Mouse (Mus musculus) midbrain, embryonic 13.5 days (tissue): ENCODE results near the gene Ppp1r36. TPM values are rescaled to one million over a fixed set of nuclear protein-coding genes. Genes with fewer than 3 reads are reported as not detected.
A peak's percentile ranks its signal among the peaks of the same experiment; 100 is the strongest.

Experiments used
- ATAC-seq: fragments of 200-750 bp; cut with Nextera tagmentation; 2 replicates; pipeline ENCODE4 v1.8.0; 2017; ENCODE audit warnings: mild to moderate bottlenecking, moderate TSS enrichment, moderate library complexity
- H3K27ac ChIP-seq: fragments of 300-500 bp; sonication (generic); 2 replicates; pipeline ENCODE4 v1.5.1; 2015; ENCODE audit warnings: inconsistent platforms, mild to moderate bottlenecking, moderate library complexity
- H3K27me3 ChIP-seq: fragments of 300-500 bp; sonication (generic); 2 replicates; pipeline ENCODE4 v1.6.1; 2015; ENCODE audit warnings: mild to moderate bottlenecking, inconsistent platforms
- H3K36me3 ChIP-seq: fragments of 300-500 bp; sonication (generic); 2 replicates; pipeline ENCODE4 v1.6.1; 2015; ENCODE audit warnings: mild to moderate bottlenecking, inconsistent platforms
- H3K4me1 ChIP-seq: fragments of 300-500 bp; sonication (generic); replicated peaks from 2 replicates; pipeline ENCODE4 v1.6.1; 2015; ENCODE audit warnings: inconsistent platforms
- H3K4me2 ChIP-seq: fragments of 300-500 bp; sonication (generic); replicated peaks from 2 replicates; pipeline ENCODE4 v1.6.1; 2015; ENCODE audit warnings: moderate library complexity, mild to moderate bottlenecking, inconsistent platforms
- H3K4me3 ChIP-seq: fragments of 300-500 bp; sonication (generic); replicated peaks from 2 replicates; pipeline ENCODE4 v1.5.1; 2015; ENCODE audit warnings: mild to moderate bottlenecking, inconsistent platforms
- H3K9ac ChIP-seq: fragments of 300-500 bp; sonication (generic); replicated peaks from 2 replicates; pipeline ENCODE4 v1.6.1; 2015; ENCODE audit warnings: mild to moderate bottlenecking, inconsistent platforms
- H3K9me3 ChIP-seq: fragments of 300-500 bp; sonication (generic); 2 replicates; pipeline ENCODE4 v1.6.1; 2016; ENCODE audit warnings: mild to moderate bottlenecking, inconsistent platforms
- WGBS: fragments of 180-500 bp; shearing (Covaris S2); methylation state at CpG from one replicate; pipeline ENCODE4 v1.1.7; 2015; 5-methylcytosine and 5-hydroxymethylcytosine counted together
- polyA plus RNA-seq: library from polyadenylated mRNA; unstranded; fragments of >200 nt; fragmentation: Nextera tagmentation; extraction: Ambion mirVana; gene quantifications from 2 replicates; pipeline ENCODE4 v1.2.1, GENCODE M21; 2015

Gene Ppp1r36
- polyA plus RNA-seq, 1 experiment from 2014 or later, result 0.46 TPM

- Histone ChIP-seq H3K9ac (no peak overlapping the region), H3K4me1 (no peaks in the 10 kb centered on the region), H3K27me3 (no peaks in the 10 kb centered on the region), H3K27ac (no peak overlapping the region), H3K4me2 (no peak overlapping the region), H3K4me3 (no peak overlapping the region), H3K9me3 (no peaks in the 10 kb centered on the region), H3K36me3 (no peaks in the 10 kb centered on the region)
- WGBS, result 92% methylated on average over 9 of the region's 9 CpGs
- no peak for ATAC-seq
These were observed 46.1 kb downstream of the Ppp1r36 start for GRCm38 (mm10) chr12:76463391-76463790.

GRCm38 (mm10) chr12:76464651-76465252 is 47.4 kb downstream of the Ppp1r36 start:
- no peaks in the 10 kb centered on the region for H3K9me3 ChIP-seq
- H3K27me3 ChIP-seq, result no peaks in the 10 kb centered on the region
- no peak overlapping the region for H3K4me2 ChIP-seq
- ATAC-seq, result no peak
- H3K9ac ChIP-seq, result no peak overlapping the region
- 78% methylated on average over 12 of the region's 12 CpGs for WGBS
- no peak overlapping the region for H3K4me3 ChIP-seq
- H3K36me3 ChIP-seq, result no peaks in the 10 kb centered on the region
- H3K27ac ChIP-seq, result no peak overlapping the region
- H3K4me1 ChIP-seq, result no peaks in the 10 kb centered on the region

- H3K4me1 ChIP-seq, result no peaks in the 10 kb centered on the region
- no peaks in the 10 kb centered on the region for H3K36me3 ChIP-seq
- no peaks in the 10 kb centered on the region for H3K27me3 ChIP-seq
- no peak for ATAC-seq
- H3K9ac ChIP-seq, result no peak overlapping the region
- no peak overlapping the region for H3K4me2 ChIP-seq
- H3K9me3 ChIP-seq, result no peaks in the 10 kb centered on the region
- H3K27ac ChIP-seq, result no peak overlapping the region
- 85% methylated on average over 7 of the region's 7 CpGs for WGBS
- no peak overlapping the region for H3K4me3 ChIP-seq
These were observed 49.3 kb downstream of the Ppp1r36 start for GRCm38 (mm10) chr12:76466651-76467050.

- Histone ChIP-seq H3K27me3 (no peaks in the 10 kb centered on the region), H3K4me3 (no peak overlapping the region), H3K27ac (no peak overlapping the region), H3K4me2 (no peak overlapping the region), H3K9me3 (no peaks in the 10 kb centered on the region), H3K36me3 (no peaks in the 10 kb centered on the region), H3K4me1 (no peaks in the 10 kb centered on the region), H3K9ac (no peak overlapping the region)
- WGBS, result 73% methylated on average over 7 of the region's 7 CpGs
- no peak for ATAC-seq
These were observed 49.9 kb downstream of the Ppp1r36 start for GRCm38 (mm10) chr12:76467256-76467655.

GRCm38 (mm10) chr12:76472046-76472445 is 54.7 kb downstream of the Ppp1r36 start:
- Histone ChIP-seq H3K9ac (no peak overlapping the region), H3K27ac (no peak overlapping the region), H3K4me3 (no peak overlapping the region), H3K4me2 (no peak overlapping the region), H3K36me3 (no peaks in the 10 kb centered on the region), H3K27me3 (no peaks in the 10 kb centered on the region), H3K4me1 (no peaks in the 10 kb centered on the region), H3K9me3 (no peaks in the 10 kb centered on the region)
- ATAC-seq, result 0 out of 2 replicates have a peak, but pooled peaks have one; percentile 27
- 8% methylated on average over 4 of the region's 4 CpGs for WGBS

- no peak for ATAC-seq
- Histone ChIP-seq H3K27ac (no peak overlapping the region), H3K9ac (no peak overlapping the region), H3K36me3 (no peaks in the 10 kb centered on the region), H3K4me3 (no peak overlapping the region), H3K9me3 (no peaks in the 10 kb centered on the region), H3K4me2 (no peak overlapping the region), H3K27me3 (no peaks in the 10 kb centered on the region), H3K4me1 (no peaks in the 10 kb centered on the region)
- WGBS, result 83% methylated on average over 10 of the region's 10 CpGs
These were observed 56.4 kb downstream of the Ppp1r36 start for GRCm38 (mm10) chr12:76473562-76474245.

GRCm38 (mm10) chr12:76474246-76474583 is 56.9 kb downstream of the Ppp1r36 start:
- no peak for ATAC-seq
- no peak overlapping the region for H3K27ac ChIP-seq
- H3K27me3 ChIP-seq, result no peaks in the 10 kb centered on the region
- 90% methylated on average over 8 of the region's 8 CpGs for WGBS
- H3K9me3 ChIP-seq, result no peaks in the 10 kb centered on the region
- H3K9ac ChIP-seq, result no peak overlapping the region
- H3K4me3 ChIP-seq, result no peak overlapping the region
- no peaks in the 10 kb centered on the region for H3K36me3 ChIP-seq
- no peak overlapping the region for H3K4me2 ChIP-seq
- no peaks in the 10 kb centered on the region for H3K4me1 ChIP-seq

- Histone ChIP-seq H3K4me2 (no peak overlapping the region), H3K27ac (no peak overlapping the region), H3K36me3 (no peaks in the 10 kb centered on the region), H3K4me1 (no peaks in the 10 kb centered on the region), H3K9ac (no peak overlapping the region), H3K27me3 (no peaks in the 10 kb centered on the region), H3K9me3 (no peaks in the 10 kb centered on the region), H3K4me3 (no peak overlapping the region)
- no peak for ATAC-seq
- WGBS, result 55% methylated on average over 2 of the region's 2 CpGs
These were observed 57.5 kb downstream of the Ppp1r36 start for GRCm38 (mm10) chr12:76474802-76475201.

- H3K9me3 ChIP-seq, result no peaks in the 10 kb centered on the region
- H3K36me3 ChIP-seq, result no peaks in the 10 kb centered on the region
- no peak overlapping the region for H3K27ac ChIP-seq
- WGBS, result 88% methylated on average over 1 of the region's 1 CpGs
- no peak overlapping the region for H3K9ac ChIP-seq
- H3K27me3 ChIP-seq, result no peaks in the 10 kb centered on the region
- no peak overlapping the region for H3K4me2 ChIP-seq
- no peak overlapping the region for H3K4me3 ChIP-seq
- no peak for ATAC-seq
- no peaks in the 10 kb centered on the region for H3K4me1 ChIP-seq
These were observed 58.8 kb downstream of the Ppp1r36 start for GRCm38 (mm10) chr12:76476146-76476545.

GRCm38 (mm10) chr12:76478309-76479023 is 61.1 kb downstream of the Ppp1r36 start:
- Histone ChIP-seq H3K36me3 (no peaks in the 10 kb centered on the region), H3K4me2 (no peak overlapping the region), H3K4me3 (no peak overlapping the region), H3K9me3 (no peaks in the 10 kb centered on the region), H3K4me1 (no peaks in the 10 kb centered on the region), H3K27ac (no peak overlapping the region), H3K9ac (no peak overlapping the region), H3K27me3 (no peaks in the 10 kb centered on the region)
- WGBS, result 53% methylated on average over 14 of the region's 14 CpGs
- ATAC-seq, result no peak

GRCm38 (mm10) chr12:76479174-76479573 is 61.8 kb downstream of the Ppp1r36 start:
- no peak overlapping the region for H3K4me3 ChIP-seq
- H3K4me2 ChIP-seq, result no peak overlapping the region
- no peaks in the 10 kb centered on the region for H3K36me3 ChIP-seq
- 87% methylated on average over 5 of the region's 5 CpGs for WGBS
- no peaks in the 10 kb centered on the region for H3K4me1 ChIP-seq
- no peaks in the 10 kb centered on the region for H3K9me3 ChIP-seq
- no peak overlapping the region for H3K9ac ChIP-seq
- H3K27ac ChIP-seq, result no peak overlapping the region
- ATAC-seq, result no peak
- no peaks in the 10 kb centered on the region for H3K27me3 ChIP-seq

- Histone ChIP-seq H3K9me3 (no peaks in the 10 kb centered on the region), H3K4me3 (no peak overlapping the region), H3K36me3 (no peaks in the 10 kb centered on the region), H3K4me1 (no peaks in the 10 kb centered on the region), H3K27ac (no peak overlapping the region), H3K27me3 (no peaks in the 10 kb centered on the region), H3K4me2 (no peak overlapping the region), H3K9ac (no peak overlapping the region)
- no peak for ATAC-seq
- WGBS, result 90% methylated on average over 4 of the region's 4 CpGs
These were observed 62.6 kb downstream of the Ppp1r36 start for GRCm38 (mm10) chr12:76479836-76480495.
